Mouse (Mus musculus) CH12.LX (cell line): Measurements from ENCODE around the gene Olfr401. TPM values are rescaled to one million over a fixed set of nuclear protein-coding genes. Genes with fewer than 3 reads are reported as not detected.

Experiments
- DNase-seq: peaks from one replicate; pipeline ENCODE4 v3.0.0-alpha.2; 2013; ENCODE audit errors: extremely low read depth
- H3K27ac ChIP-seq: 2 replicates; pipeline ENCODE4 v1.5.1; 2012; ENCODE audit warnings: low read depth, mild to moderate bottlenecking, control low read depth, moderate library complexity; ENCODE audit not compliant: insufficient read depth
- H3K27me3 ChIP-seq: replicated peaks from 2 replicates; pipeline ENCODE3; 2012; ENCODE audit warnings: inconsistent platforms
- H3K36me3 ChIP-seq, 2 experiments: replicated peaks in 1 of 2; 2 replicates each; pipeline versions ENCODE3 to v1.6.1; 2012; ENCODE audit warnings: inconsistent platforms in 1 of 2, low read length in 1 of 2, mild to moderate bottlenecking in 1 of 2, mixed read lengths in 1 of 2, moderate library complexity in 1 of 2; ENCODE audit not compliant: control insufficient read depth in 1 of 2, insufficient read depth in 1 of 2
- H3K4me1 ChIP-seq, 2 experiments: 2 replicates each; pipeline ENCODE4 v1.6.1; 2012; ENCODE audit warnings: inconsistent platforms in 1 of 2, moderate library complexity in 1 of 2; ENCODE audit not compliant: insufficient read depth in 2 of 2, control insufficient read depth in 1 of 2
- H3K4me2 ChIP-seq: 2 replicates; pipeline ENCODE4 v1.6.1; 2012; ENCODE audit warnings: low read depth, mild to moderate bottlenecking, control low read depth; ENCODE audit not compliant: poor library complexity, insufficient read depth, severe bottlenecking
- H3K4me3 ChIP-seq, 3 experiments: fragments of 150-350 bp in 1 of 3; sonication (generic) in 1 of 3; replicated peaks in 1 of 3; 2 replicates each; pipeline versions ENCODE3 to v1.5.1; 2011 to 2012; ENCODE audit warnings: low read depth in 2 of 3, low read length in 2 of 3, mild to moderate bottlenecking in 2 of 3, moderate library complexity in 2 of 3, control low read depth in 1 of 3, improper control_type of control experiment in 1 of 3, inconsistent platforms in 1 of 3, mixed read lengths in 1 of 3; ENCODE audit not compliant: poor library complexity in 1 of 3
- H3K79me2 ChIP-seq: replicated peaks from 2 replicates; pipeline ENCODE4 v1.6.1; 2012; ENCODE audit warnings: mild to moderate bottlenecking, moderate library complexity; ENCODE audit not compliant: control insufficient read depth, poor library complexity, insufficient read depth, severe bottlenecking; ENCODE audit errors: extremely low read depth
- H3K9ac ChIP-seq: 2 replicates; pipeline ENCODE4 v1.6.1; 2012; ENCODE audit warnings: low read depth, mild to moderate bottlenecking, control low read depth, moderate library complexity; ENCODE audit not compliant: insufficient read depth
- H3K9me3 ChIP-seq: replicated peaks from 2 replicates; pipeline ENCODE3; 2012; ENCODE audit warnings: low read length, inconsistent platforms, mixed read lengths
- BHLHE40 ChIP-seq: IDR thresholded peaks from 2 replicates; pipeline ENCODE4 v1.6.1; 2011; ENCODE audit warnings: mild to moderate bottlenecking, low read depth, low read length, improper control_type of control experiment
- CHD1 ChIP-seq: IDR thresholded peaks from 2 replicates; pipeline ENCODE4 v1.6.1; 2012; ENCODE audit warnings: low read depth, low read length, improper control_type of control experiment, inconsistent platforms
- CTCF ChIP-seq, 2 experiments: IDR thresholded peaks in 1 of 2; conservative IDR thresholded peaks in 1 of 2; 2 replicates each; pipeline ENCODE4 v1.5.1; 2011 to 2012; ENCODE audit warnings: low read depth in 2 of 2, low read length in 2 of 2, improper control_type of control experiment in 1 of 2, inconsistent platforms in 1 of 2, mild to moderate bottlenecking in 1 of 2, moderate library complexity in 1 of 2
- E2F4 ChIP-seq: IDR thresholded peaks from 2 replicates; pipeline ENCODE4 v1.6.1; 2011; ENCODE audit warnings: low read depth, low read length, improper control_type of control experiment; ENCODE audit not compliant: insufficient replicate concordance
- ELF1 ChIP-seq: IDR thresholded peaks from 2 replicates; pipeline ENCODE4 v1.6.1; 2014; ENCODE audit warnings: low read depth, mild to moderate bottlenecking, inconsistent platforms, low read length, improper control_type of control experiment
- GABPA ChIP-seq: IDR thresholded peaks from 2 replicates; pipeline ENCODE4 v1.6.1; 2012; ENCODE audit warnings: low read depth, low read length, improper control_type of control experiment, inconsistent platforms; ENCODE audit not compliant: insufficient replicate concordance
- HCFC1 ChIP-seq: IDR thresholded peaks from 2 replicates; pipeline ENCODE4 v1.6.1; 2012; ENCODE audit warnings: low read depth, mild to moderate bottlenecking, inconsistent platforms, low read length, improper control_type of control experiment
- IRF4 ChIP-seq: IDR thresholded peaks from 2 replicates; pipeline ENCODE4 v1.6.1; 2014; ENCODE audit warnings: low read depth, mild to moderate bottlenecking, inconsistent platforms, low read length, improper control_type of control experiment
- JUN ChIP-seq: IDR thresholded peaks from 2 replicates; pipeline ENCODE4 v1.6.1; 2011; ENCODE audit warnings: low read depth, mild to moderate bottlenecking, low read length, improper control_type of control experiment, moderate library complexity; ENCODE audit not compliant: insufficient read depth
- KAT2A ChIP-seq: IDR thresholded peaks from 2 replicates; pipeline ENCODE4 v1.6.1; 2012; ENCODE audit warnings: low read length, improper control_type of control experiment, inconsistent platforms; ENCODE audit not compliant: insufficient replicate concordance
- MAFK ChIP-seq: IDR thresholded peaks from 2 replicates; pipeline ENCODE4 v1.6.1; 2011; ENCODE audit warnings: low read length, improper control_type of control experiment; ENCODE audit not compliant: insufficient replicate concordance
- MAX ChIP-seq: IDR thresholded peaks from 2 replicates; pipeline ENCODE4 v1.6.1; 2011; ENCODE audit warnings: low read length, improper control_type of control experiment
- MAZ ChIP-seq: IDR thresholded peaks from 2 replicates; pipeline ENCODE4 v1.6.1; 2012; ENCODE audit warnings: low read depth, mild to moderate bottlenecking, inconsistent platforms, low read length, improper control_type of control experiment, moderate library complexity
- MXI1 ChIP-seq: IDR thresholded peaks from 2 replicates; pipeline ENCODE4 v1.6.1; 2011; ENCODE audit warnings: mild to moderate bottlenecking, low read depth, low read length, improper control_type of control experiment
- NRF1 ChIP-seq: IDR thresholded peaks from 2 replicates; pipeline ENCODE4 v1.6.1; 2014; ENCODE audit warnings: low read depth, mild to moderate bottlenecking, inconsistent platforms, low read length, improper control_type of control experiment, moderate library complexity
- PAX5 ChIP-seq: IDR thresholded peaks from 2 replicates; pipeline ENCODE4 v1.6.1; 2012; ENCODE audit warnings: low read length, inconsistent platforms, mixed read lengths
- POLR2A ChIP-seq: IDR thresholded peaks from 2 replicates; pipeline ENCODE4 v1.6.1; 2011; ENCODE audit warnings: low read depth, mild to moderate bottlenecking, improper control_type of control experiment, low read length
- POLR2AphosphoS2 ChIP-seq: IDR thresholded peaks from 2 replicates; pipeline ENCODE4 v1.6.1; 2011; ENCODE audit warnings: low read depth, low read length, improper control_type of control experiment
- RAD21 ChIP-seq: IDR thresholded peaks from 2 replicates; pipeline ENCODE4 v1.6.1; 2011; ENCODE audit warnings: low read depth, mild to moderate bottlenecking, low read length, improper control_type of control experiment, moderate library complexity
- RCOR1 ChIP-seq: conservative IDR thresholded peaks from 2 replicates; pipeline ENCODE4 v1.6.1; 2012; ENCODE audit warnings: low read depth, mild to moderate bottlenecking, inconsistent platforms, low read length, improper control_type of control experiment
- TCF12 ChIP-seq: IDR thresholded peaks from 2 replicates; pipeline ENCODE4 v1.6.1; 2014; ENCODE audit warnings: low read depth, mild to moderate bottlenecking, inconsistent platforms, low read length, improper control_type of control experiment
- USF2 ChIP-seq: conservative IDR thresholded peaks from 2 replicates; pipeline ENCODE4 v1.6.1; 2011; ENCODE audit warnings: low read depth, low read length, improper control_type of control experiment
- ZNF384 ChIP-seq: IDR thresholded peaks from 2 replicates; pipeline ENCODE4 v1.6.1; 2012; ENCODE audit warnings: low read depth, low read length, improper control_type of control experiment, inconsistent platforms
- dilution Hi-C: fragments of 300-500 bp; cut with MboI; formaldehyde crosslinking; loops from 2 replicates; pipeline ENCODE4 v1.14.3; 2020; ENCODE audit warnings: low sequenced_read_pairs; ENCODE audit not compliant: extremely low pct_unique_long_range_greater_than_20kb, extremely low pct_ligation_motif_present
- in situ Hi-C: fragments of 300-500 bp; cut with MboI; formaldehyde crosslinking; loops from 3 replicates; pipeline ENCODE4 v1.14.3; 2019; ENCODE audit warnings: low sequenced_read_pairs, low pct_ligation_motif_present, low pct_unique_long_range_greater_than_20kb, mixed read lengths
- polyA plus RNA-seq: library from polyadenylated mRNA; unstranded; fragments of >175 nt; gene quantifications from 2 replicates; pipeline ENCODE4 v1.2.1, GENCODE M21; 2012; ENCODE audit warnings: low read depth; ENCODE audit not compliant: insufficient read length
- total RNA-seq, 2 experiments: library from RNA; depleted of rRNA; stranded (reverse); fragments of 300-350 nt in 1 of 2; fragments of >200 nt in 1 of 2; gene quantifications; 2 replicates each; pipeline ENCODE4 v1.2.3; 2012 to 2014

Olfr401 gene
- not detected in 2 replicates for total RNA-seq (2012; rRNA removed)
- not detected in 2 replicates for total RNA-seq (2014; rRNA removed)
- polyA plus RNA-seq: not detected in 2 replicates

DNA sequence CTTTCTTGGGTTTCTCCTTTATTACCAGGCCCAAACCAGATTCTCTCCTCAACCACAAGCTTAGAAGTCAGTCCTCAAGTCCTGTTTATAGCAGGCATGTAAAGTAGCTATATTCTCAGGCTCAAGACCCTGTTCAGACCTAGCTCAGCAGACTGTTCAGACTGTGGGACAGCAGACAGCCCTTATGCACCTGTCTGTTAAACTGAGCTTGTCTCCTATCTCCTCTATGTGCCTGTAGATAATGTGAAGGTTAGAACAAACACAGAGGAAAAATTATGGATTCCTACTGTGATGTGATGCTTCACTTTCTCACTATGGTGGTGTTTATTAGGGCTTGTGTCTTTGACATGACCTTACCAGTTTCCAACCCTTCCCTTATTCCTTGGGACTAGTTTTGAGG lies at the start of gene Olfr401:
Gene Olfr401, plus strand, starts transcription at position 301 of the 400 bp plus-strand sequence.
- TF ChIP-seq ZNF384 (no peak), USF2 (no peak), E2F4 (no peak), BHLHE40 (no peak), HCFC1 (no peak), PAX5 (no peak), RCOR1 (no peak), MAX (no peak)
- TF ChIP-seq, all 38 proteins: peak for 0
- H3K4me2 ChIP-seq: no peak within 1 kb of the TSS
- peaks cover 42% of the 10 kb centered on the region for H3K27me3 ChIP-seq
- no peaks in the 10 kb centered on the region for H3K79me2 ChIP-seq
- no peak for DNase-seq
- no peak within 1 kb of the TSS for H3K27ac ChIP-seq
- no peaks in the 10 kb centered on the region for H3K36me3 ChIP-seq
- H3K4me1 ChIP-seq: no peaks in the 10 kb centered on the region
- dilution Hi-C loops: no loop called here
- peaks cover 8% of the 10 kb centered on the region for H3K9me3 ChIP-seq
- H3K9ac ChIP-seq: no peak within 1 kb of the TSS
- in situ Hi-C loops: no loop called here
- no peak within 1 kb of the TSS for H3K4me3 ChIP-seq

DNA sequence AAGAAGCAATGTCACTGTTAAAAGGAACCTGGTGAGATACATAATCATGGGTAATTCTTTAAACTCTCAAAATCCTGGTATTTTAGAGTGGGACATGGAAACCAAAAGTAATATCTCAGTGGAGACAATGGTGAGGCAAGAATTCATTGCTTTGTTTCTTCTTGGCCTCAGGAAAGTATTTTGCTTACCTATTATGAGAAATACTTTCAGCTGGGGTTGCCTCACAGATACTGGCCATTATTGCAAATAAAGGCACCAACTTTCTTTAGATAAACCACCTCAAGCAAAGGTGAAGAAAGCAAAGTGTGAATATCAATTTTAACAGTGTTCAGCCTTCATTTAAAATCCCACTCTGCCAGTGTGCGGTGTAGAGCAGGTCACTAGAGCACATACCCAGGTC lies 43.9 kb upstream of the Olfr401 start, which contains the start of gene Zfp616:
Gene Zfp616, plus strand, starts transcription at position 301 of the 400 bp plus-strand sequence.
- peaks cover 57% of the 10 kb centered on the region for H3K27me3 ChIP-seq
- H3K27ac ChIP-seq: no peak within 1 kb of the TSS
- no peak within 1 kb of the TSS for H3K9ac ChIP-seq
- no peak within 1 kb of the TSS for H3K4me3 ChIP-seq
- peaks cover 3% of the 10 kb centered on the region for H3K9me3 ChIP-seq
- dilution Hi-C loops (no loop called here), in situ Hi-C loops (no loop called here)
- H3K4me1 ChIP-seq: no peaks in the 10 kb centered on the region
- no peak for TF ChIP-seq KAT2A
- no peak for TF ChIP-seq TCF12
- TF ChIP-seq JUN: no peak
- no peak for TF ChIP-seq POLR2AphosphoS2
- no peak for TF ChIP-seq NRF1
- no peak for TF ChIP-seq HCFC1
- TF ChIP-seq E2F4: no peak
- no peak for TF ChIP-seq POLR2A
- TF ChIP-seq GABPA: no peak
- no peak for TF ChIP-seq MAFK
- TF ChIP-seq MXI1: no peak
- TF ChIP-seq RAD21: no peak
- no peak for TF ChIP-seq IRF4
- no peak for TF ChIP-seq CTCF (conservative IDR thresholded peaks at IDR 0.05 in 1 of 2, IDR thresholded peaks at IDR 0.05 in 1 of 2; ENCODE audit: low read depth in 2 of 2, low read length in 2 of 2)
- TF ChIP-seq CHD1: no peak
- no peak for TF ChIP-seq ELF1
- TF ChIP-seq MAZ: no peak
- no peak within 1 kb of the TSS for H3K4me2 ChIP-seq
- H3K36me3 ChIP-seq: no peaks in the 10 kb centered on the region
- no peak for DNase-seq
- H3K79me2 ChIP-seq: no peaks in the 10 kb centered on the region
